Mouse (Mus musculus) stomach, embryonic 15.5 days (tissue): ENCODE measurements around the gene Cdc14b. TPM values are rescaled to one million over a fixed set of nuclear protein-coding genes. Genes with fewer than 3 reads are reported as not detected.
A peak's percentile ranks its signal among the peaks of the same experiment; 100 is the strongest.
"Not testable (repeated sequence)": the region's sequence is repeated elsewhere in the genome, so short reads cannot be mapped to it uniquely, and the experiment has no call there.

Source experiments
- ATAC-seq: fragments of 200-750 bp; cut with Nextera tagmentation; 2 replicates; pipeline ENCODE4 v1.8.0; 2017; ENCODE audit warnings: low read depth, moderate number of reproducible peaks, moderate TSS enrichment; ENCODE audit not compliant: insufficient read depth, low FRiP score
- H3K27ac ChIP-seq: fragments of 300-500 bp; sonication (generic); 2 replicates; pipeline ENCODE4 v1.5.1; 2015; ENCODE audit warnings: mild to moderate bottlenecking, inconsistent platforms
- H3K27me3 ChIP-seq: fragments of 300-500 bp; sonication (generic); replicated peaks from 2 replicates; pipeline ENCODE4 v1.6.1; 2015; ENCODE audit warnings: inconsistent platforms
- H3K36me3 ChIP-seq: fragments of 300-500 bp; sonication (generic); 2 replicates; pipeline ENCODE4 v1.6.1; 2015; ENCODE audit warnings: inconsistent platforms
- H3K4me1 ChIP-seq: fragments of 300-500 bp; sonication (generic); 2 replicates; pipeline ENCODE4 v1.6.1; 2015; ENCODE audit warnings: inconsistent platforms
- H3K4me2 ChIP-seq: fragments of 300-500 bp; sonication (generic); 2 replicates; pipeline ENCODE4 v1.6.1; 2015; ENCODE audit warnings: mild to moderate bottlenecking, inconsistent platforms
- H3K4me3 ChIP-seq: fragments of 300-500 bp; sonication (generic); replicated peaks from 2 replicates; pipeline ENCODE4 v1.5.1; 2015; ENCODE audit warnings: inconsistent platforms
- H3K9ac ChIP-seq: fragments of 300-500 bp; sonication (generic); 2 replicates; pipeline ENCODE4 v1.6.1; 2015; ENCODE audit warnings: inconsistent platforms
- H3K9me3 ChIP-seq: fragments of 300-500 bp; sonication (generic); 2 replicates; pipeline ENCODE4 v1.6.1; 2016; ENCODE audit warnings: inconsistent platforms
- WGBS: fragments of 180-500 bp; shearing (Covaris S2); methylation state at CpG from one replicate; pipeline ENCODE4 v1.1.7; 2015; 5-methylcytosine and 5-hydroxymethylcytosine counted together
- polyA plus RNA-seq: library from polyadenylated mRNA; unstranded; fragments of >200 nt; fragmentation: Nextera tagmentation; extraction: Ambion mirVana; gene quantifications from 2 replicates; pipeline ENCODE4 v1.2.1, GENCODE M21; 2015

Gene Cdc14b
- polyA plus RNA-seq, 1 experiment from 2014 or later = 24.5 TPM

DNA sequence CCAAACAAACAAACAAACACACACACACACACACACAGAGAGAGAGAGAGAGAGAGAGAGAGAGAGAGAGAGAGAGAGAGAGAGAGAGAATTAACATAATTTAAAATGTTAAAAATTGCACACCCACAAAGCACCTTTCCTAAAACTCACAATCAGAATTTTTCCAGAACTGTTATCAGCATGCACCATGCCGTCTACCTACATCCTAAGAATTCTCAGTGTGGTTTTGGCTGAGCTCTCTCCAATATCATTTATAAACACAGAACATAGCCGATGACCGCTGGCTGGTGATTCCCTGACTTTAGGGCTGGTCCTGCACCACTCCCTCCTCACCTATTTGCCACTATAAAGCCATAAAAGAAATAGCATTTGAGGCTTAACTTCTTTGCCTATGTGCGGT, 6.7 kb downstream of the Cdc14b start:
- no peak overlapping the region for H3K9ac ChIP-seq
- H3K4me3 ChIP-seq = no peak overlapping the region
- ATAC-seq = no peak
- H3K9me3 ChIP-seq = no peaks in the 10 kb centered on the region
- no peak overlapping the region for H3K4me2 ChIP-seq
- H3K27me3 ChIP-seq = no peaks in the 10 kb centered on the region
- H3K27ac ChIP-seq = no peak overlapping the region
- no peaks in the 10 kb centered on the region for H3K4me1 ChIP-seq
- 60% methylated on average over 4 of the region's 4 CpGs for WGBS
- H3K36me3 ChIP-seq = no peaks in the 10 kb centered on the region

DNA sequence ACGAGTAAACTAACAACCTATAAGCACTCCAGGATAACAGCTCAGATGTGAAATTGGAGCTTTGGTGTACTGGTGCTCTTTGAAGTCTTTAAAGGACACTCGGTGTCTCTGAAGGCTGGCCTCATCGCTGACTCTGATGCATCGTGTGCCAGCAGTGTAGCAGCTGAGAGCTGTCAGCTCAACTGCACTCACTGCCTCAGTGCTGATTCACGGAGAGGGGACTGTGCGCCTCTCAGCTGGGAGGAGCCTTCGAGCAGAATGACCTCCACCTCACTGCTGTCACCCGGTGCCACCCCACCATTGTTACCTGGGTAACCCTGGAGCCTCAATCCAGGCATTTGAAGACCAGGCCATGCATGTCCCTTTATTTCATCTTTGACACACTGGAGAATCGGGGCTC, 7.9 kb downstream of the Cdc14b start:
- WGBS = 32% methylated on average over 9 of the region's 9 CpGs

DNA sequence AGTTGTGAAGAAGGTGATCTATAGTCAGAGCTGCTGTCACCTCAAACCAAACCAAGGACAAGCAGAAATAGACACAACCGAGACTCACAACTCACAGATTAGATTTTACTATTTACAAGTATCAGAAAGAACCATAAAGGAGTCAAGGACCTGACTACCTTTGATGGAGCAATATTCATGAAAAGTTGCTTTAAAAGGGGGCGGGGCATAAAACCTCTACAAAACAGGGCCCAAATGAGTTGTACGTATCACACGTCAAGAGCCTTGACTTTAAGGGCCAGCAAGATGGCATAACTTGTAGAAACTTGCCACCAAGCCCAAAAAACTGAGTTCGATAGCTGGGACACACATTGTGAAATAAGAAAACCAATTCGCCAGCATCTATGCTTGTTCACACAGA, 10.5 kb downstream of the Cdc14b start:
- Histone ChIP-seq H3K9me3 (no peaks in the 10 kb centered on the region), H3K4me2 (no peak overlapping the region), H3K36me3 (no peaks in the 10 kb centered on the region), H3K27me3 (no peaks in the 10 kb centered on the region), H3K4me3 (no peak overlapping the region), H3K4me1 (no peaks in the 10 kb centered on the region), H3K27ac (no peak overlapping the region), H3K9ac (no peak overlapping the region)
- whole genome bisulfite sequencing = 91% methylated on average over 6 of the region's 6 CpGs
- ATAC-seq = no peak

More for the DNA sequence above, 7.9 kb downstream of the Cdc14b start:
- Histone ChIP-seq H3K4me1 (no peaks in the 10 kb centered on the region), H3K36me3 (no peaks in the 10 kb centered on the region), H3K9ac (no peak overlapping the region), H3K9me3 (no peaks in the 10 kb centered on the region), H3K4me2 (no peak overlapping the region), H3K27ac (no peak overlapping the region), H3K4me3 (no peak overlapping the region), H3K27me3 (no peaks in the 10 kb centered on the region)
- no peak for ATAC-seq

DNA sequence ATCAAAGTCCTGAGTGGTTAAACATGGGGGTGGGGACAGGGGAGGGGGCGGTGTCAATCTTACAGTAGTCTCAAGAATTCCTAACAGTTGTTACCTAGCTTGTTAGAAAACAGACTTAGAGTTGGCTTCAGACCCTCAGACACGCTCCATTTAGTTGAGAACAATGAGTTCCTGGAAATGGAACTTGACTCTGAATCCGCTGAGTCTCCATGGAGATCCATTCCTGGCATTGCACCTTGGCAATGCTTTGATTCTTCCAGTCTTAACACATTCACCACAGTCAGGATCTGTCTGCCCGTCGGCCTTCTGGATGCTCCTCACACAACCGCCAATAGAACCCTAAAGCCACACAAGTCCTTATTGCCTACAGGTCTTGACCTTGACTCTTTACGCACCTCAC, 15.2 kb downstream of the Cdc14b start:
- 92% methylated on average over 7 of the region's 7 CpGs for WGBS
- H3K9ac ChIP-seq = no peak overlapping the region
- H3K36me3 ChIP-seq = no peaks in the 10 kb centered on the region
- no peaks in the 10 kb centered on the region for H3K27me3 ChIP-seq
- no peak overlapping the region for H3K4me2 ChIP-seq
- ATAC-seq = no peak
- no peaks in the 10 kb centered on the region for H3K9me3 ChIP-seq
- no peak overlapping the region for H3K4me3 ChIP-seq
- no peak overlapping the region for H3K27ac ChIP-seq
- no peaks in the 10 kb centered on the region for H3K4me1 ChIP-seq

DNA sequence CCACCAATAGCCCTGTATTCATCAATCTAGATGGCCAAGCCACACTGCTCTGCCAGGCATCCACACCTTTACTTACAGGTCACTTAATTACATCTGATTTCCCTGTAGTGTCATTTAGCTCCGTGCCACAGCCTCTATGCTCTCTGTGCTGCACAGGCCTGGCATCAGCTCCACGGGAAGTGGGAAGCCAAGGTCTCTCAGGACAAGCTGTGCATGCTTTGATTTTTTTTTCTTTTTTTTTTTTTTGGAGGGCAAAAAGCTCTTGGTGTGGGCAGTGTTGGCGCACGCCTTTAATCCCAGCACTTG, 16.6 kb downstream of the Cdc14b start:
- H3K9me3 ChIP-seq = no peaks in the 10 kb centered on the region
- H3K4me2 ChIP-seq = no peak overlapping the region
- no peaks in the 10 kb centered on the region for H3K36me3 ChIP-seq
- H3K27ac ChIP-seq = no peak overlapping the region
- H3K4me3 ChIP-seq = no peak overlapping the region
- no peak overlapping the region for H3K9ac ChIP-seq
- no peaks in the 10 kb centered on the region for H3K4me1 ChIP-seq
- H3K27me3 ChIP-seq = no peaks in the 10 kb centered on the region
- WGBS = 76% methylated on average over 4 of the region's 4 CpGs
- ATAC-seq = no peak

DNA sequence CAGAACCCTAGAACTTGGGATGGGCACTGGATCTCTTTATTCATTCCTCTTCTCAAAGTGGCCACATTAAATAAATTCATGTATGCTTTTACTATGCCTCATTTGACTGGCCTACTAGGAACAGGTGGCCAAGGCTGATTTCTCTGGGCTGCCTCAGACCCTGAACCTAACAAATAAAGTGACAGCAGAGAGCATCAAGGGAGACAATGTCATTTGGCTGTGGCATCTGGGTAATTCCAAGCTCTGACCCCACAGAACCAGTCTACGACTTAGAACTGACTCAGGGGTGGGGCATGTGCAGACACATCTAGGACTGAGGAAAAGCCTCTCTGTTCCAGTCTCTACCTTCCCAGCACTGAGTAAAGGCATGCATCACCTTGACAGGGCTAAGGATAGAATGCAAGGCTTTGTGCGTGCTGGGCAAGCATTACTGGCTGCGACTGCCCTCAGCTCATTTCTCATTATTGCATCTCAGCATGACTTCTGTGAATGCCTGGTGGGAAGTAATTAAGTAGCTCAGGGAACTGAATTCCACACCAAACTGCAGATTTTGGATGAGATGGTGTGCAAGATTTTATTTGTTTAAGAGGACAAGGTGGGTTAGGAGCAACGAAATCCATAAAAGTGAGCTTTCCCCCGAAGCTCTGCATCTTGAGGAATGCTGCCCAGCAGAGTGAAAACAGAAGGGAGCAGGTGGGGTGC, 17.1 kb downstream of the Cdc14b start:
- no peaks in the 10 kb centered on the region for H3K27me3 ChIP-seq
- no peak overlapping the region for H3K4me3 ChIP-seq
- WGBS = 41% methylated on average over 5 of the region's 5 CpGs
- H3K9me3 ChIP-seq = no peaks in the 10 kb centered on the region
- no peak overlapping the region for H3K9ac ChIP-seq
- H3K4me1 ChIP-seq = no peaks in the 10 kb centered on the region
- H3K27ac ChIP-seq = no peak overlapping the region; the same call in 1 of the 2 replicates
- H3K4me2 ChIP-seq = no peak overlapping the region
- no peaks in the 10 kb centered on the region for H3K36me3 ChIP-seq
- ATAC-seq = no peak

DNA sequence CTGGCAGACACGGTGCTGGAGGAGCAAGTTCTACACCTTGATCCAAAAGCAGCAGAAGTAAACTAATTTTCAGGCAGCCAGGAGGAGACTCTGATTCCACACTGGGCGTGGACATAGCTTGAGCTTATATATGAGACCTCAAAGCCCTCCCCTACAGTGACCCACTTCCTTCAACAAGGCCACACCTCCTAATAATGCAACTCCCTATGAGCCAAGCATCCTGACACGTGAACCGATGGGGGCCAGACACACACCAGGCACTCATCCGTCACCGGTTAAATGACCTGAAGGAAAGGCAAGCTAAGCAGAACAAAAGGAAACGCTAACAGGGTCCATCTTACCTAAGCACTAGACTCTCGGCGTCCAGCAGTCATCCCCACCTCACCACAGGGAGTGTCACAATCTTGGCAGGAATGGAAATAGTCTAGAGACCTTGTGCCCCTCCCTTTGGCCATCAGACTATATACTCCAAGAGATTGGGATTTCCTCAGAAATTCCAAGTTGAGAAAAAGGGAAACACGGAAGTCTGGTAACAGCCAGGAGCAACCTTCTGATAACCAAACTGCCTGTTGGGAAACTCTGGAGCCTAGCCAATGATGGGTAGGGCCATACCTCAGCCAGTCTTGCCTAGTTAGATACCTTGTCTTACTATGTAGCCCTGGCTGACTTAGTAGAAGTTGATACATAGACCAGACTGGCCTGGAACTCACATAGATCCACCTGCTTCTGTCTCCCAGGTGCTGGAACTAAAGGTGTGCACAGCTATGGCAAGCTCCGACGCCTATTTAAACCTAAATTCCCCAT, 17.9 kb downstream of the Cdc14b start:
- WGBS = 65% methylated on average over 12 of the region's 12 CpGs
- Histone ChIP-seq H3K4me3 (no peak overlapping the region), H3K4me1 (no peaks in the 10 kb centered on the region), H3K9me3 (no peaks in the 10 kb centered on the region), H3K9ac (no peak overlapping the region), H3K27ac (no peak overlapping the region; the same call in 1 of the 2 replicates), H3K36me3 (no peaks in the 10 kb centered on the region), H3K4me2 (no peak overlapping the region), H3K27me3 (no peaks in the 10 kb centered on the region)
- no peak for ATAC-seq

DNA sequence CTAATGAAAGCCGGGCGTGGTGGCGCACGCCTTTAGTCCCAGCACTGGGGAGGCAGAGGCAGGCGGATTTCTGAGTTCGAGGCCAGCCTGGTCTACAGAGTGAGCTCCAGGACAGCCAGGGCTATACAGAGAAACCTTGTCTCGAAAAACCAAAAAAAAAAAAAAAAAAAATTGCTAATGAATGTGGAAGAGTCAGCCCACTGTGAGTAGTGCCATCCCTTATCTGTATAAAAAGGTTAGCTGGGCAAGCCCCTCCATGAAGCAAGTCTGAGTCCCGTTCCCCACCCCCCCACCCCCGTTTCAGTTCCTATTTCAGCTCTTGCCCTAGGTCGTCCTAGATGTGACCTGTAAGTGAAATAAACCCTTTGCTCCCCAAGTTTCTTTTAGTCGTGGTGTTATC, 20.9 kb downstream of the Cdc14b start:
- ATAC-seq, H3K9ac ChIP-seq, H3K27me3 ChIP-seq, H3K4me3 ChIP-seq, H3K36me3 ChIP-seq, H3K4me2 ChIP-seq, H3K4me1 ChIP-seq, H3K27ac ChIP-seq, H3K9me3 ChIP-seq: not testable (repeated sequence)
- 77% methylated on average over 11 of the region's 11 CpGs for WGBS

DNA sequence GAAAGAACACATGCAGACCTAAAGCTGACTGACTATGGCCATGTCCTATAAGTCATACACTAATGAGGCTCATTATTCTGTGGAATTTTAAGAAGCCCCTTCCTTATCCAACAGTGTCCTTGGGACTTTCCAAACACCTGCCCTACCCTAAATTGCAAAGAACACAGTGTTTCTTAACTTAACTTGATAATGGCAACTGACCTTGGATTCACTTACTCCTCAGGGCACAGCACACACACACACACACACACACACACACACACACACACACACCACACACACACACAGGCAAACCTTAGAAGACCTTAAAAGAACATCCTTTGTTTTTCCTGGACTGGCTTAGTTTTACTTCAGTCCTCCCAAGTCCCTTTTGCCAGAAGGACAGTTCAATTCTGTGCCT, 21.4 kb downstream of the Cdc14b start:
- Histone ChIP-seq H3K9ac (no peak overlapping the region), H3K36me3 (no peaks in the 10 kb centered on the region), H3K27me3 (no peaks in the 10 kb centered on the region), H3K27ac (no peak overlapping the region), H3K4me3 (no peak overlapping the region), H3K4me1 (no peaks in the 10 kb centered on the region), H3K4me2 (no peak overlapping the region), H3K9me3 (no peaks in the 10 kb centered on the region)
- no peak for ATAC-seq

DNA sequence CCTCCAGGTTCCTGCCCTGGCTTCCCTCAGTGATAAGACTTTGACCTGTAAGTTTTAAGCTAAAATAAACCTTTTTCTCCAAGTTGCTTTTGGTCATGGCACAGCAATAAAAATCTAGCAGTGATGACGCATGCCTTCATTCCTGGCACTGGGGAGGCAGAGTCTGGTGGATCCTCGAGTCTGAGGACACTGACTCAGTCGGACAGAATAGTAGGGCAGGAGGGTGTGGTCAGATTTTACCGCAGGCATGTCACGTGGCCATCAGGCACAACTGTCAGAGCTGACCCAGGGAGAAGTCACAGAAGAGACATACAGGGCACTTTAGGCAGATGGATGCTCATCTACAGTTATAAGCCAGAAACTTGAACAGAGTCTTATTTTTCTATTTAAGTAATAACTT, 22.9 kb downstream of the Cdc14b start:
- no peak overlapping the region for H3K4me3 ChIP-seq
- 0 out of 2 replicates have a peak, but pooled peaks cover 5% of the 10 kb centered on the region for H3K4me1 ChIP-seq
- no peak overlapping the region for H3K27ac ChIP-seq
- no peaks in the 10 kb centered on the region for H3K36me3 ChIP-seq
- no peak overlapping the region for H3K4me2 ChIP-seq
- H3K27me3 ChIP-seq = no peaks in the 10 kb centered on the region
- no peaks in the 10 kb centered on the region for H3K9me3 ChIP-seq
- ATAC-seq = no peak
- no peak overlapping the region for H3K9ac ChIP-seq
- 52% methylated on average over 5 of the region's 5 CpGs for WGBS

DNA sequence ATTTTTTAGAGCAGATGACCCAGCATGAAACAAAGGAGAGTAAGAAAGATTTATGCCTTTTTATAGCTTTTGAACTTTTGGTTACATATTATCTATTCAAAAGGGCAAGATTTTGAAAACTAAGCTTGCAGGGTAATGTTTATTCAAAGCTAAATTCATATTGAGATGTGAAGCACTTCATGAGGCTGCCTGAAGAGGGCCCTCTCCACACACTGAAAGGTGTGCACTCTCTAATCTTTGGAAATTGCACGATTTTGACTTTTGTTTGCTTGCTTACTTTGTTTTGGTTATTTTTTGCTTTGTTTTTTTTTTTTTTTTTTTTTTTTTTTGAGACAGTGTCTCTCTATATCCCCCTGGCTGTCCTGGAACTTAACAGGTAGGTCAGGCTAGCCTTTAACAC, 24.7 kb downstream of the Cdc14b start:
- H3K4me3 ChIP-seq = no peak overlapping the region
- H3K27ac ChIP-seq = no peak overlapping the region
- WGBS = 27% methylated on average over 1 of the region's 1 CpGs
- H3K9ac ChIP-seq = no peak overlapping the region
- 0 out of 2 replicates have a peak, but pooled peaks cover 5% of the 10 kb centered on the region for H3K4me1 ChIP-seq
- no peak overlapping the region for H3K4me2 ChIP-seq
- H3K27me3 ChIP-seq = no peaks in the 10 kb centered on the region
- H3K36me3 ChIP-seq = no peaks in the 10 kb centered on the region
- ATAC-seq = no peak
- no peaks in the 10 kb centered on the region for H3K9me3 ChIP-seq

DNA sequence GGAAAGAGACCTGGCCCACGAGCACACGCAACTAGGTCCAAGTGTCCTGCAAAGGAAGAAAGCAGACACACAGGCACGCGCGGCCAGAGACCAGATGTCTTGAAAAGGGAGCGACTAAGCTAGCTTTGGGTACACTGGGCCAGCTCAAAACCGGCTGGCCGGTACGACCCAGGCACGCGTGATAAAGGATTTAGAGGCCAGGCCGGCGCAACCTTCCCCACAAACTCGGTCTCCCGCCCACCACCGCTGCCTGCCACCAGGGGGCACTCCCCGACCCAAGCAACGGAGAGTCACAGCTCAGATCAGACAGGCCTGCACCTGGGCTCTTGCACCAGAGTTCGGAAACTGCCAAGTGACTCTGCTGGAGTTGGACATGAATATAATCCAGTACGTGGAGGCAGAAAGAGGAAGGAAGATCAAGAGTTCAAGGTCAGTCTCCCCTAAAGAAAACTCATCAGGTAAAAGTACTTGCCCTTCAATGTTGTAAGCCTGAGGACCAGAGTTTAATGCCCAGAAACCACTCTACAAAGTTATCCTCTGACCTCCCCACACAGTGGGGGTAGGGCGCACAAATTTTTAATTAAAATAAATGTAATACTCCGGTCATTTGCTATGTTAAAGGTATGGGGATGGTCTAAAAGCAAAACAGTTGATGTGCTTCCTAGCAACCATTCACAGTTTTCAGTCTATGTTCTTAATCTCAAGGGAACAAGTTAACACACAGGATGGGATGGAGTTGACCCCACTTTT, 26.1 kb downstream of the Cdc14b start:
- no peaks in the 10 kb centered on the region for H3K27me3 ChIP-seq
- H3K27ac ChIP-seq = peak overlapping the region; percentile 78
- ATAC-seq = peak; percentile 79
- peak overlapping the region; percentile 62 for H3K4me3 ChIP-seq
- no peaks in the 10 kb centered on the region for H3K36me3 ChIP-seq
- H3K4me1 ChIP-seq = 0 out of 2 replicates have a peak, but pooled peaks cover 5% of the 10 kb centered on the region
- no peaks in the 10 kb centered on the region for H3K9me3 ChIP-seq
- 6% methylated on average over 22 of the region's 22 CpGs for WGBS
- peak overlapping the region; percentile 95 for H3K4me2 ChIP-seq
- H3K9ac ChIP-seq = peak overlapping the region; percentile 40
